Mouse (Mus musculus) embryo, embryonic 10.5 days (tissue): ENCODE results near the gene Smco2.

Experiments
- DNase-seq: peaks from one replicate; pipeline ENCODE4 v3.0.0-alpha.2; 2015; ENCODE audit warnings: low spot score

Gene Smco2

GRCm38 (mm10) chr6:146850050-146850449, at the start of gene Smco2:
Gene Smco2, plus strand, starts transcription at chr6:146850104.
- DNase-seq: no peak

GRCm38 (mm10) chr6:146809991-146810390, 39.9 kb upstream of the Smco2 start:
- no peak for DNase-seq

DNA sequence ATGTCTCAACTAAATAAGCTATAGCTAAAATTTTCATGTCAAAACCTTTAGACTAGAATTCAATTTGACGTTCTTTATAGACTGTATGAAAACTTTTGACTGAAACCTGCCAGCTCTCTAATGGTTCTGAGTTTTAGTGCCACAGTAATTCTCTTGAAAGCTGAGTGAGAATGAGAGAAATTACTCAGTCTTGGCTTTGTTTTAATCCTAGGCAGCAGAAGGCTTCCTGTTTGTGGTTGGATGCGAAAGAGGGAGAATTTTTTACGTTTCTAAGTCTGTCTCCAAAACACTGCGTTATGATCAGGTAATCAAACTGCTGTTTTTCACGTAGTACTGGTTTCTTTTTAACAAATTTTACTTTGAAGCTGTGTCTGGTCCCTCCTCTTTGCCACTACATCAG, 36.9 kb upstream of the Smco2 start:
- DNase-seq: no peak

DNA sequence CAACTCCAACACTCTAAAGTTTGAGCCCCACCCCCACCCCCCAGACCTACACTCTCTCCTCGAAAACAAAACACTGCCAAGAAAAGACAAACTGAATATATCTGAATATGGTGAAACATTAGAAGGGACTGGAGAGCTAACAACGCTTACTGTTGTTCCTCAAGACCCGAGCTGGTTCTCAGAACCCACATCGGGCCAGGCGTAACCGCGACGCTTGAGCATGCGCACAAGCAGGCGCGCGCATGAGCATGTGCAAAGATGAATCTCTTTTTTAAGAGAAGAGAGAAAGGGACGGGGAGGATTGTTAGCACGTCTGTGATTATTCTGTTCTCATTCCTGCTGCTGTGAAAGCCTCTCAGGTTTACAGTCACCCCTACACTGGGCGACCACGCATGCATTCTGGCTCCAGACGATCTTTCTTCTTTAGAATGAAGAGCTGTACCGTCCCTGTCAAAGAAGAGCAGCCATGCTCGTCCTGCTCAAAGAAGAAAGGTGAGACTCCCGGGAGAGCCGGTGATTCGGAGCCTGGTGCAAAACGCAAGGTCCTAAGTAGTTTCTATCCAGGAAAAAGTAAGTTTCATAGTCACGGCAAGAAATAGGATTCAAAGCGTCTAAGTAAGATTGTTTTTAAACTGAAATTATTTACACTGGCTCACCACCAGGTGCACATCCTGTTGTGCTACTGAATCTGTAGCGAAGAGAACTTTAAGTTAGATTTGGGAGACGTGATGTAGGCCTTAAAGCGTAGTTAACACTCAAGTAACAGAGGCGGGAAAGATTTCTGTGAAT, 29.5 kb upstream of the Smco2 start:
- DNase-seq: no peak

DNA sequence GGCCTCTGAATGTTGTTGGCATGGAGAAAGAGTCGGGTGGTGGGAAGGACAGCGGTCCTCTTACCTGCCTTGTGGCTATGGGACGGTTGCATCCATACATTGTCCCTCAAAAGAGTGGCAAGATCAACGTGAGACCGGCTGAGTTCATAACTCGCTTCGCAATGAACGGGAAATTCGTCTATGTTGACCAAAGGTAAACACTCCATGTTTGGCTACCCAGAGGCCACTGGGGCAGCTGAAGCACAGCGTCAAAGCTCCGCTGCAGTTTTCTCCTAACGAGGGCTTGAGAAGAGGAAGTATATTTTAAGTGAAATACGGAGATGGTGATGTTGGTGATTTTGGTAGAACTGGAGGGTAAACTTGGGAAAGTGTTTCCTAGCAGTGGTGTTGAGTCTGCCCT, 27.9 kb upstream of the Smco2 start:
- no peak for DNase-seq

GRCm38 (mm10) chr6:146824727-146825486, 25.0 kb upstream of the Smco2 start:
- DNase-seq: peak; percentile 80

DNA sequence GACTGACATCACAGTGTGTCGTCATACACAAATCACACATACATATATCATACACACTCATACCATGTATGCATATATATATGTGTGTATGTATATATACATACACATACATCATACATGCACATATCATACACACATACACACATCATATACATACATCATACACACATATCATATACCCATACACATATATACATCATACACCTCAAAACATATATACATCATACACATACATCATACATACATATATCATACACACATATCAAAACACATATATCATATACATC, 24.5 kb upstream of the Smco2 start:
- no peak for DNase-seq

DNA sequence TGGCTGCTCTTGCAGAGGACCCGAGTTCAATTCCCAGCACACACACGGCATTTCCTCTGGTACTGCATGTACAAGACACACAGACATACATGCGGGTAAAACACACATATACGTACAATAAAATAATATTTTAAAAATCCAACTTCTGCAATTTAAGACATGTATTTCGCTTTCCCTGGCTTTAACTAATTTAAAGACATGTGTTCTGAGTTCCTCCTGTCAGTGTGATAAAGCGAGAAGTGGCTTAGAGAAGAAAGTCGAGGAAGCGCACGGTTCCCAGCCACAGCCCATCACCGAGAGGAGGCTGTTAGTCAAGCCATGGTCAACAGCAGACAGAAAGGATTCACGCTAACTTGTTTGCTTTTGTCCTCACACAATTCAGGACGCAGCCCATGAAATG, 18.6 kb upstream of the Smco2 start:
- DNase-seq: no peak

GRCm38 (mm10) chr6:146833485-146834314, 16.2 kb upstream of the Smco2 start:
- DNase-seq: peak; percentile 82

- DNase-seq: no peak
Observed at GRCm38 (mm10) chr6:146834342-146834741, 15.6 kb upstream of the Smco2 start.

DNA sequence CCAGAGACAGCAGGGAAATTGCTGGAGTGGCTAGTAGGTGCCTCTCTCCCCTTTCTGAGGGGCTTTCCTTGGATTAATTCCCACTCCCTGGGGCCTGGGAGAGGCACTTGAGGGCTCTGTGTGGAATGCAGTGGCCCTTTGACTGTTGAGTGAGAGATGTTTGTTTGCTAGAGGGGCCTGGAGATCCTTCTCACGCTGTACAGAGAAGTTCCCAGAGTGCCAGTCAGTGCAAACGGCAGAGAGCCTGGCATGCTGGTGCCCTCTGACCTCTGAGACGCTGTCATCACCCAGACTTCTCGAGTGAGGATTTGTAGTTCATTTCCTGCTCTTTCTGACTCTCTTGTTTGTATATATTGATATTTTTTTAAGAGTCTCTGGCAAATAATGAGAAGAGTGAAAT, 14.1 kb upstream of the Smco2 start:
- DNase-seq: peak; percentile 45

DNA sequence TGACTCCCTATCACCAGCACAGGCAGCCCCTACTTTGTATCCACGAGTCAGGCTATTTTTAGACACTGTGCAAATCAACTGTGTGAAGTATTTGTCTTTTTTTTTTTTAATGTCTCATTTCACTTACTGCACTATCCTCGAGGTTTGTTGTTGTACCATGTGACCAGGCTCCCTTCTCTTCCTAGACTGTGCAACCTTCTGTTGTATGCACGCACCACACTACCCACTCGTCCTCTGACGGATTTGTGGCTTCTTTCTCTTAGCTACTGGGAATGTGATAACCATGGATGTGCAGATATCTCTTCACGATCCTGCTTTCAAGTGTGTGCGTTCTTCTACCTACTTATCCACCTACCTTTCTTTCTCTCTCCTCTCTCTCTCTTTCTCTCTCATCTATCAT, 12.6 kb upstream of the Smco2 start:
- no peak for DNase-seq

GRCm38 (mm10) chr6:146838366-146838765, 11.5 kb upstream of the Smco2 start:
- DNase-seq: no peak

GRCm38 (mm10) chr6:146838863-146839262, 11.0 kb upstream of the Smco2 start:
- DNase-seq: no peak

DNA sequence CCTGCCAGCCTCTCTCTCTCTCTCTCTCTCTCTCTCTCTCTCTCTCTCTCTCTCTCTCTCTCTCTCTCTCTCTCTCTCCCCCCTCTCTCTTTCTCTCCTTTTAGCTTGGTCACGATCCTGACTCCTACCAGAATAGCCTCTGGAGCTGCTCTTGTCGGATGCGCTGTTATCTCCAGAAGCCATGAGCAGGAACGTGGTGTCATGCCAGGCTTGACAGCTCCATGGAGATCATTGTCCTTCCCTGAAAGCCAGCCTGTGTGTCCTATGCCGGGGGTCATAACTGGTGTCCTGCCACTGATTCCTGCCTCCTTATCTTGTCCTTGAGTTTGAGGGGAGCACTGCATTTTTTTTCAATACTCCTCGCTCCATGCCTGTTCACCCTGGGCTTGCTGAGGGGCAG, 5.0 kb upstream of the Smco2 start:
- no peak for DNase-seq

GRCm38 (mm10) chr6:146845347-146845746, 4.6 kb upstream of the Smco2 start:
- DNase-seq: no peak

DNA sequence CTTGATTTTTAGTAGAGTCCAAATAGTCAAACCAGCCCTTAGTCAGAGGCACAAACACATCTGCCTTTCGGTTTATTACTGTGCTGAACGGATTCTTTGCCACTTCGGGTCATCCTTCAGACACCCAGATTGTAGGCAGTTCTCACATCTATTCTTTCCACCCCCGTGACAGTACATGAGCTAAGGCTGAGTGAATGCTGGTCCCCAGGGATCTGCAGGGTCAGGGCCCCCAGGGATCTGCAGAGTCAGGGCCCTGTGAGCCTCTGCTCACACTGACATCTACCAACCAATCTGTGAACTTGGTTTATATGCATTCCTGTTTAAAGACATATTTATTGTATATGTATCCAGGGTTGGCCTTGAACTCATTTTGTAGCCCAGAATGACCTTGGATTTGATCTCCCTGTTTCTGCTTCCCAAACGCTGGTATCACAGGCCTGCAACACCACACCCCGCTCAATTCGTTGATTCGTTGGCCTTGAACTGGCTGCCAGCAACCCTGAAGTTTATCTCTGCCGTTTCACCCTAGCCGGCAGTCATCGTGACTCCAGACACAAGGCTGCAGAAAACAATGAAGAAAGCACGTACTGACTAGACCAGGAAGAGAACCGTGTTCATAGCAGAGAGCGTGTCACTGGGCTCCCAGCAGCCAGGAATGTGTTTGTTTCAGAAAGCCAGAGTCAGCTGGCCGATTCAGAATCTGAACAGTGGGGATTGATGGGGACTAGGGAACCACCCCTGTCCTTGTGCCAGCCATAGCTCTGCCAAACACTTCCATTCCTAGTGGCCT, 3.7 kb upstream of the Smco2 start:
- DNase-seq: no peak

- no peak for DNase-seq
Observed at GRCm38 (mm10) chr6:146847402-146847801, 2.5 kb upstream of the Smco2 start.

GRCm38 (mm10) chr6:146848281-146848680, 1.6 kb upstream of the Smco2 start:
- DNase-seq: no peak

DNA sequence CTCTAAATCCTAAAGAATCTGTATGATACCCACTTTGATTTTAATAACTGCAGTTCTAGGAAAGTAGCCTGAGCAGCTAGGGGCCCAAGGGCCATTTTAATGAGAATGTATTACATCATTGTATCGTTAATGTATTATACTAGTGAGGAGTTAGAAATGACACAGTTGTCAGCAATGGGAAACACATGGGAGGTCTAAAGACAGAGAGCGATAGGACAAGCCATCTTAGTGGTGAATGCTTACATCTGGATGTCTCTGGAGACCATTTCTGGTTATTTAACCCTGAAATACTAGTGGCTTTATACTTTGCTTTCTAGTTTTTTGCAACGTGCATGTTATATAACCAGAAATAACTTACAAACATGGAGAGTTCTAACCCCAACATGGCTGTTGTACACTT, 2.0 kb downstream of the Smco2 start:
- DNase-seq: no peak

DNA sequence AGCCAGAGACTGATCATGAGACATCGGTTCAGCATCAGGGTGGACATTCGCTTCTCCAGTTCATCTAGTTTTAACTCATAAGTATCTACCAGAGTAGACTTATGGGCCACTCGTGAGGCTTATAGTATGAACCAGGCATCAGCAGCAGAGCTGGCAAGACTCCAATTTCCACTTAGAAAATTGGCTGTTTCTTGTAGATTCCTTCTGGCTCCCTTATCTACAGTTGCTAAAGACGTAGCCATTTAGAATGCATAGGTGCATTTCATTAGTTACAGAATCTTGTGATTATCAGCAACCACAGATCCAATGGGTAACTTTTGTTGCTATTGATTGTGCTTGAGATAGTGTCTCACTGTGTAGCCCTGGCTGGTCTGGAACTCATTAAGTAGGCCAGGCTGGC, 2.8 kb downstream of the Smco2 start:
- DNase-seq: no peak

DNA sequence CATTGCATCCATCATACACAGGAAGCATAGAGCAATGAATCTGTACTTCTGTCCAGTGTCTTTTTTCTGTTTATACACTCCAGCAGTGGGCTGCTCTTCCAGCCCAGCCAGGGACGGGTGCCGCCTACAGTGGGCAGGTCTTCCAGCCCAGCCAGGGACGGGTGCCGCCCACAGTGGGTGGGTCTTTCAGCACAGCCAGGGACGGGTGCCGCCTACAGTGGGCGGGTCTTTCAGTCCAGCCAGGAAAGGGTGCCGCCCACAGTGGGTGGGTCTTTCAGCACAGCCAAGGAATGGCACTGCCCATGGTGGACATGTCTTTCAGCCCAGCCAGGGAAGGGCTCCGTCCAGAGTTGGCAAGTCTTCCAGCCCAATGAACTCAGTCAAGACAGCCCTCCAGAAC, 5.3 kb downstream of the Smco2 start:
- DNase-seq: no peak
